Mouse (Mus musculus): ENCODE data around the gene Wnt3. TPM values are rescaled to one million over a fixed set of nuclear protein-coding genes. Genes with fewer than 3 reads are reported as not detected.
A peak's percentile ranks its signal among the peaks of the same experiment; 100 is the strongest.

Gene Wnt3
- 0.08 and 0.49 TPM in 2 replicates for polyA plus RNA-seq (2015; fragmentation: Nextera tagmentation; extraction: Ambion mirVana)

- no peaks in the 10 kb centered on the region for H3K4me1 ChIP-seq (ENCODE audit: insufficient read depth, low read depth, low read length)
- H3K4me2 ChIP-seq (replicated peaks; ENCODE audit: low read depth, low read length) = 0 out of 2 replicates have a peak within 1 kb of the TSS, but pooled peaks have one; percentile 17
- no peaks in the 10 kb centered on the region for H3K36me3 ChIP-seq (ENCODE audit: insufficient read depth, low read length)
- TF ChIP-seq EP300 (IDR thresholded peaks at IDR 0.05) (no peak), CTCF (IDR thresholded peaks at IDR 0.05) (no peak)
- peak within 1 kb of the TSS; percentile 15; the same call in 1 of the 2 replicates for H3K4me3 ChIP-seq (ENCODE audit: low read depth, low read length)
- ATAC-seq (no peak), DNase-seq (ENCODE audit: low spot score) (no peak)
- H3K9me3 ChIP-seq (ENCODE audit: low read length) = no peaks in the 10 kb centered on the region
- under 1% methylated on average over 57 of the region's 60 CpGs for WGBS
- no peak within 1 kb of the TSS for H3K27ac ChIP-seq (ENCODE audit: low read length)
- H3K27me3 ChIP-seq (replicated peaks; ENCODE audit: insufficient read depth, low read length) = peaks cover 63% of the 10 kb centered on the region
- H3K9ac ChIP-seq (replicated peaks; ENCODE audit: low read depth) = no peak within 1 kb of the TSS
Measured at GRCm38 (mm10) chr11:103773387-103774227, at the start of gene Wnt3. Gene Wnt3 (plus strand): TSS chr11:103774150.

- WGBS = 50% methylated on average over 11 of the region's 11 CpGs
Measured at GRCm38 (mm10) chr11:103724331-103724771, 49.6 kb upstream of the Wnt3 start.

GRCm38 (mm10) chr11:103729282-103729985, 44.5 kb upstream of the Wnt3 start:
- ATAC-seq (no peak), DNase-seq (ENCODE audit: low spot score) (no peak)
- WGBS = 55% methylated on average over 9 of the region's 9 CpGs
- H3K27me3 ChIP-seq (replicated peaks; ENCODE audit: insufficient read depth, low read length) = no peaks in the 10 kb centered on the region
- no peak overlapping the region for H3K27ac ChIP-seq (ENCODE audit: low read length)
- no peaks in the 10 kb centered on the region for H3K9me3 ChIP-seq (ENCODE audit: low read length)
- H3K36me3 ChIP-seq (ENCODE audit: insufficient read depth, low read length) = no peaks in the 10 kb centered on the region
- H3K4me1 ChIP-seq (ENCODE audit: insufficient read depth, low read depth, low read length) = no peaks in the 10 kb centered on the region
- H3K4me3 ChIP-seq (ENCODE audit: low read depth, low read length) = no peak overlapping the region
- H3K4me2 ChIP-seq (replicated peaks; ENCODE audit: low read depth, low read length) = no peak overlapping the region
- H3K9ac ChIP-seq (replicated peaks; ENCODE audit: low read depth) = no peak overlapping the region
- TF ChIP-seq CTCF (IDR thresholded peaks at IDR 0.05) (no peak), EP300 (IDR thresholded peaks at IDR 0.05) (no peak)

More at GRCm38 (mm10) chr11:103724331-103724771, 49.6 kb upstream of the Wnt3 start:
- Histone ChIP-seq H3K36me3 (ENCODE audit: insufficient read depth, low read length) (no peaks in the 10 kb centered on the region), H3K4me1 (ENCODE audit: insufficient read depth, low read depth, low read length) (no peaks in the 10 kb centered on the region; the same call in 1 of the 2 replicates), H3K4me3 (ENCODE audit: low read depth, low read length) (no peak overlapping the region), H3K27me3 (replicated peaks; ENCODE audit: insufficient read depth, low read length) (no peaks in the 10 kb centered on the region), H3K4me2 (replicated peaks; ENCODE audit: low read depth, low read length) (no peak overlapping the region), H3K27ac (ENCODE audit: low read length) (no peak overlapping the region), H3K9me3 (ENCODE audit: low read length) (no peaks in the 10 kb centered on the region), H3K9ac (replicated peaks; ENCODE audit: low read depth) (no peak overlapping the region)
- no peak for ATAC-seq
- no peak for DNase-seq (ENCODE audit: low spot score)
- TF ChIP-seq EP300 (IDR thresholded peaks at IDR 0.05) (no peak), CTCF (IDR thresholded peaks at IDR 0.05) (no peak)

- no peak for DNase-seq (ENCODE audit: low spot score)
- Histone ChIP-seq H3K4me2 (replicated peaks; ENCODE audit: low read depth, low read length) (no peak overlapping the region), H3K27me3 (replicated peaks; ENCODE audit: insufficient read depth, low read length) (no peaks in the 10 kb centered on the region), H3K4me3 (ENCODE audit: low read depth, low read length) (no peak overlapping the region), H3K9ac (replicated peaks; ENCODE audit: low read depth) (no peak overlapping the region), H3K27ac (ENCODE audit: low read length) (no peak overlapping the region), H3K36me3 (ENCODE audit: insufficient read depth, low read length) (no peaks in the 10 kb centered on the region), H3K4me1 (ENCODE audit: insufficient read depth, low read depth, low read length) (no peaks in the 10 kb centered on the region), H3K9me3 (ENCODE audit: low read length) (no peaks in the 10 kb centered on the region)
- no peak for ATAC-seq
- TF ChIP-seq CTCF (IDR thresholded peaks at IDR 0.05) (no peak), EP300 (IDR thresholded peaks at IDR 0.05) (no peak)
- WGBS = 69% methylated on average over 9 of the region's 9 CpGs
Measured at GRCm38 (mm10) chr11:103731594-103731993, 42.4 kb upstream of the Wnt3 start.

GRCm38 (mm10) chr11:103732306-103732705, 41.6 kb upstream of the Wnt3 start:
- Histone ChIP-seq H3K4me1 (ENCODE audit: insufficient read depth, low read depth, low read length) (no peaks in the 10 kb centered on the region), H3K4me3 (ENCODE audit: low read depth, low read length) (no peak overlapping the region), H3K36me3 (ENCODE audit: insufficient read depth, low read length) (no peaks in the 10 kb centered on the region), H3K27me3 (replicated peaks; ENCODE audit: insufficient read depth, low read length) (no peaks in the 10 kb centered on the region), H3K9ac (replicated peaks; ENCODE audit: low read depth) (no peak overlapping the region), H3K27ac (ENCODE audit: low read length) (no peak overlapping the region), H3K9me3 (ENCODE audit: low read length) (no peaks in the 10 kb centered on the region), H3K4me2 (replicated peaks; ENCODE audit: low read depth, low read length) (no peak overlapping the region)
- WGBS = 83% methylated on average over 7 of the region's 7 CpGs
- ATAC-seq (no peak), DNase-seq (ENCODE audit: low spot score) (no peak)
- TF ChIP-seq CTCF (IDR thresholded peaks at IDR 0.05) (no peak), EP300 (IDR thresholded peaks at IDR 0.05) (no peak)

- H3K9ac ChIP-seq (replicated peaks; ENCODE audit: low read depth) = no peak overlapping the region
- no peak overlapping the region for H3K4me2 ChIP-seq (replicated peaks; ENCODE audit: low read depth, low read length)
- H3K27me3 ChIP-seq (replicated peaks; ENCODE audit: insufficient read depth, low read length) = no peaks in the 10 kb centered on the region
- no peak overlapping the region for H3K27ac ChIP-seq (ENCODE audit: low read length)
- TF ChIP-seq EP300 (IDR thresholded peaks at IDR 0.05) = no peak
- TF ChIP-seq CTCF (IDR thresholded peaks at IDR 0.05) = no peak
- WGBS = 60% methylated on average over 4 of the region's 4 CpGs
- ATAC-seq (no peak), DNase-seq (ENCODE audit: low spot score) (no peak)
- no peaks in the 10 kb centered on the region for H3K4me1 ChIP-seq (ENCODE audit: insufficient read depth, low read depth, low read length)
- H3K36me3 ChIP-seq (ENCODE audit: insufficient read depth, low read length) = no peaks in the 10 kb centered on the region
- no peak overlapping the region for H3K4me3 ChIP-seq (ENCODE audit: low read depth, low read length)
- H3K9me3 ChIP-seq (ENCODE audit: low read length) = no peaks in the 10 kb centered on the region
Measured at GRCm38 (mm10) chr11:103733069-103733468, 40.9 kb upstream of the Wnt3 start.

Measured in lung, postnatal 0 days (tissue).